Mouse (Mus musculus) E14TG2a.4 (cell line): Measurements from ENCODE around the gene Gm20388.

Source experiments
- H3K27me3 ChIP-seq: 2 replicates; pipeline ENCODE4 v1.6.1; 2014; ENCODE audit warnings: low read length, control low read depth; ENCODE audit not compliant: insufficient read depth
- H3K36me3 ChIP-seq: 2 replicates; pipeline ENCODE4 v1.6.1; 2014; ENCODE audit warnings: low read length, control low read depth; ENCODE audit not compliant: insufficient read depth
- H3K4me1 ChIP-seq: replicated peaks from 2 replicates; pipeline ENCODE4 v1.6.1; 2014; ENCODE audit warnings: low read depth, low read length, control low read depth
- H3K4me3 ChIP-seq: replicated peaks from 2 replicates; pipeline ENCODE4 v1.5.1; 2014; ENCODE audit warnings: mild to moderate bottlenecking, low read length
- H3K9me3 ChIP-seq: 2 replicates; pipeline ENCODE4 v1.6.1; 2014; ENCODE audit warnings: low read length, control low read depth
- CTCF ChIP-seq: conservative IDR thresholded peaks from 2 replicates; pipeline ENCODE4 v1.5.1; 2014; ENCODE audit warnings: low read length
- NANOG ChIP-seq: IDR thresholded peaks from 2 replicates; pipeline ENCODE4 v1.6.1; 2014; ENCODE audit warnings: borderline replicate concordance, low read length, mixed read lengths
- POU5F1 ChIP-seq: IDR thresholded peaks from 2 replicates; pipeline ENCODE4 v1.6.1; 2014; ENCODE audit warnings: low read length, borderline replicate concordance

Gm20388 gene

DNA sequence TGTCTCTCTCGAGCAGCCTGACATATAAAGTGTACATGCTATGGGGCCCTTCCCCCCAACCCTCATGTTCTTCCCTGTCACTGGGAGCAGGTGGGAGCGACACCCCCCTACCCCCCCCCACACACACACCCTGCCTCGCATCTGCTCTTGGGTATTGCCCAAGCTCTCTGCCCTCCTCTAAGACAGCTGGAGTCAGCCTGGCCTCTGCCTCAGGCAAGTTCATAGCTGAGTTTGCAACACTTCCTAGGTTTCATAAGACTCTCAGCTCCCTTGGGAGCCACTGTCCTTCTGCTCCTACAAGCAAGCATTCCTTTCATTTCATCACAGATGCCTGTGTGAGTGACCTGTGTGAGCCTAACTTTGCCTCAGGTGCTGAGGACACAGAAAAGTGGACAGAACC is 2009.1 kb downstream of the Gm20388 start:
- TF ChIP-seq CTCF (no peak), NANOG (no peak), POU5F1 (no peak)
- H3K4me1 ChIP-seq, result peaks cover 29% of the 10 kb centered on the region
- no peak overlapping the region for H3K4me3 ChIP-seq
- H3K36me3 ChIP-seq, result no peaks in the 10 kb centered on the region
- peaks cover 13% of the 10 kb centered on the region for H3K27me3 ChIP-seq
- no peaks in the 10 kb centered on the region for H3K9me3 ChIP-seq

GRCm38 (mm10) chr8:121921582-121921981 is 2010.9 kb downstream of the Gm20388 start:
- H3K36me3 ChIP-seq, result no peaks in the 10 kb centered on the region
- TF ChIP-seq CTCF (no peak), NANOG (no peak), POU5F1 (no peak)
- H3K9me3 ChIP-seq, result no peaks in the 10 kb centered on the region
- peaks cover 2% of the 10 kb centered on the region for H3K27me3 ChIP-seq
- H3K4me1 ChIP-seq, result peaks cover 21% of the 10 kb centered on the region
- H3K4me3 ChIP-seq, result no peak overlapping the region

DNA sequence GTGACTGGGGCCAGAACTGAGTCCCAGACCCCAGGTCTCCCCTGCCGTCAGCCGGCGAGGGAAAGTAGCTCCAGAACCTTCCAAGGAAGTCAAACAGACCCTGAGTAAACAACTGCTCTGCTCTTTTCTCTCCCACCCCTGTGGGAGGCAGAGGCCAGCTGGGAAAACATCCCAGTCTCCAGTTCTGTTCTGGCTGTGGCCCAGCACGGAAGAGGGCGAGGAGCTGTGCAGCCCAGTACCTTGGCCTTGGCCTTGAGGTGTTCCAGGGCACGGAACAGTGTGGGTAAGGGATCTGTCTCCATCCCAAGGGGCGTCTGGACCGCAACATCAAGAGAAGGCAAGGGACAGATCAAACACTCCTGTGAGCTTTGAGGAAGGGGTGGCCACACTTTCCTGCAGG is 2011.5 kb downstream of the Gm20388 start:
- no peaks in the 10 kb centered on the region for H3K27me3 ChIP-seq
- H3K9me3 ChIP-seq, result no peaks in the 10 kb centered on the region
- H3K36me3 ChIP-seq, result no peaks in the 10 kb centered on the region
- no peak overlapping the region for H3K4me3 ChIP-seq
- TF ChIP-seq CTCF (no peak), POU5F1 (no peak), NANOG (no peak)
- H3K4me1 ChIP-seq, result peaks cover 16% of the 10 kb centered on the region

DNA sequence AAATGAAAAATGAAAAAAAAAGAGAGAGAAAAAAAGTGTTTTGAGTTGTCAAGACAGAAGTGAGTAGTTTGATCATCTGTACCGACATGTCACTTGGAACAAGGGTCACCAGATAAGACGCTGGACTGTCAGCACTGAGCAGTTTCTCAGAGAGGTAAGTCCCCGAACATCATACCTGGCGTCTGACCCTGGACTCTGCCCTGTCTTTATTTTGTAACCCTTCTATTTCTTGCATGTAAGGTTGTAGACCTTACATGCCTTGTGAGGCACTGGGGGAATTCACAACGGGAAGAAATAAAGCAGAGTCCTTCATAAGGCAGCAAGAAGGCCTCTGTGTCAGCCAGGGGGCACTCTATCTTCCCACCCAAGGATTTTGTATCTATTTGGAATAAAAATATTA is 2014.0 kb downstream of the Gm20388 start:
- TF ChIP-seq CTCF, result no peak
- no peak for TF ChIP-seq NANOG
- TF ChIP-seq POU5F1, result no peak
- Histone ChIP-seq H3K27me3 (no peaks in the 10 kb centered on the region), H3K36me3 (no peaks in the 10 kb centered on the region), H3K4me3 (no peak overlapping the region), H3K4me1 (peaks cover 19% of the 10 kb centered on the region), H3K9me3 (no peaks in the 10 kb centered on the region)

DNA sequence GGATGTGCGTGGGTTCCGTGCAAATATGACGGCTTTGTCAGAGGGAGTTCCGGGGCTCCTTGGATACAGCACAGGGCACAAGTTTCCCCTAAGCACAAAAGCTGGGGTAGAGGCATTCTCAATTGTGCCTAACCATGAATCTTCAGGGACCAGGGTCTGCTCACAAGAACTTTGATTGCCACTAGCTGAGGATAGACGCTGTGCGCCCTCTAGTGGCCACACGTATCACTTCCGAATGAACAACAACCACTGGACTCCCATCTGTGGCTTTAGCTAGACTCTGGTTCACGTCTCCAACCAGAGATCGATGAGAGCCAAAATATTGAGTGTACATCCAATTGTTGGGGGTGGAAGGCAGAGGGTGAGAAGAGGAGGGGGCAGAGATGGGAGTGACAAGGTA is 2015.0 kb downstream of the Gm20388 start:
- Histone ChIP-seq H3K9me3 (no peaks in the 10 kb centered on the region), H3K4me3 (no peak overlapping the region), H3K27me3 (no peaks in the 10 kb centered on the region), H3K4me1 (peaks cover 19% of the 10 kb centered on the region), H3K36me3 (no peaks in the 10 kb centered on the region)
- TF ChIP-seq POU5F1, result no peak
- peak; percentile 77 for TF ChIP-seq CTCF
- TF ChIP-seq NANOG, result no peak

DNA sequence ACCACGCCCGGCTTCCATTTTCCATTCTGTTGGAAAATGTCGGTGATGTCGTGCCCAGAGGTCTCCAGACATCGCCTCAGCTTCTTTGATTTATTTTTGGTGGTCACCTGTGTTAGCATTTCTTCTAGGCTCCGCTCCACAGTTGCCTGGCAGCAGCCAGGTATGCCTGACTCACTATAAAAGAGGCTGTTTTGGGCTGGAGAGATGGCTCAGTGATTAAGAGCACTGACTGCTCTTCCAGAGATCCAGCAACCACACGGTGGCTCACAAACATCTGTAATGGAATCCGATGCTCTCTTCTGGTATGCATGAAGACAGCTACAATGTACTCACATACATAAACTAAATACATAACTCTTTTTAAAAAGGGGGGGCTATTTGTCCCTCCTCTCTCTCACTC is 2015.6 kb downstream of the Gm20388 start:
- no peaks in the 10 kb centered on the region for H3K36me3 ChIP-seq
- no peaks in the 10 kb centered on the region for H3K9me3 ChIP-seq
- no peak overlapping the region for H3K4me3 ChIP-seq
- no peaks in the 10 kb centered on the region for H3K27me3 ChIP-seq
- TF ChIP-seq NANOG, result no peak
- no peak for TF ChIP-seq CTCF
- TF ChIP-seq POU5F1, result no peak
- H3K4me1 ChIP-seq, result peaks cover 22% of the 10 kb centered on the region

DNA sequence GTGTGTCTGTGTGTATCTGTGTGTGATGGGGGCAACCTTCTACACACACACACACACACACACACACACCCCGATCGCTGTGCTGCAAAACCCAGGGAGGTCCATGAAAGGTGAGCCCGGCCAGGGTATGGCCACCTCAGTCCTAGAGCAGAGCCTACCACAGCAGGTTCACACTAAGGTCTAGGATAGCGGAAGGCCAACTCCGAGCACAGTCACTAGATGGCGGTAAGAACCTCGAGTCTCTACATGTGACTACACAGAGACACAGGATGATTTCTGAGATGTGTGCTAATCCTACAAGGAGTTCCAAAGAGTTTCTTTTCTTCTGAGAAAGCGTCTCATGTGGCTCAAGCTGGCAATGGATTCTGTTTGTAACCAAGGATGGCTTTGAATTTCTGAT is 2016.7 kb downstream of the Gm20388 start:
- TF ChIP-seq POU5F1 (no peak), CTCF (peak; percentile 47)
- Histone ChIP-seq H3K4me3 (no peak overlapping the region), H3K27me3 (no peaks in the 10 kb centered on the region), H3K36me3 (no peaks in the 10 kb centered on the region), H3K4me1 (peaks cover 27% of the 10 kb centered on the region), H3K9me3 (no peaks in the 10 kb centered on the region)

- Histone ChIP-seq H3K9me3 (no peaks in the 10 kb centered on the region), H3K36me3 (no peaks in the 10 kb centered on the region), H3K27me3 (no peaks in the 10 kb centered on the region), H3K4me3 (no peak overlapping the region), H3K4me1 (peaks cover 25% of the 10 kb centered on the region)
- TF ChIP-seq NANOG, result no peak
- no peak for TF ChIP-seq CTCF
Observed at GRCm38 (mm10) chr8:121930047-121930446, 2019.4 kb downstream of the Gm20388 start.

GRCm38 (mm10) chr8:121931571-121931970 is 2020.9 kb downstream of the Gm20388 start:
- H3K9me3 ChIP-seq, result no peaks in the 10 kb centered on the region
- no peaks in the 10 kb centered on the region for H3K27me3 ChIP-seq
- peaks cover 39% of the 10 kb centered on the region for H3K4me1 ChIP-seq
- no peaks in the 10 kb centered on the region for H3K36me3 ChIP-seq
- H3K4me3 ChIP-seq, result no peak overlapping the region
- TF ChIP-seq NANOG (no peak), POU5F1 (no peak), CTCF (no peak)
